Mouse (Mus musculus) bone marrow, adult 2 months (tissue): ENCODE data around the gene Tmem176a.
"Not testable (repeated sequence)": the region's sequence is repeated elsewhere in the genome, so short reads cannot be mapped to it uniquely, and the experiment has no call there.

Experiments
- CTCF ChIP-seq: fragments of 200-500 bp; IDR thresholded peaks from 2 replicates; pipeline ENCODE4 v1.5.1; 2011; ENCODE audit warnings: low read length, control low read depth; ENCODE audit not compliant: control insufficient read depth, insufficient read depth
- POLR2A ChIP-seq: fragments of 200-500 bp; IDR thresholded peaks from 2 replicates; pipeline ENCODE4 v1.6.1; 2011; ENCODE audit warnings: low read depth, mild to moderate bottlenecking, control low read depth, low read length, borderline replicate concordance; ENCODE audit not compliant: control insufficient read depth

DNA sequence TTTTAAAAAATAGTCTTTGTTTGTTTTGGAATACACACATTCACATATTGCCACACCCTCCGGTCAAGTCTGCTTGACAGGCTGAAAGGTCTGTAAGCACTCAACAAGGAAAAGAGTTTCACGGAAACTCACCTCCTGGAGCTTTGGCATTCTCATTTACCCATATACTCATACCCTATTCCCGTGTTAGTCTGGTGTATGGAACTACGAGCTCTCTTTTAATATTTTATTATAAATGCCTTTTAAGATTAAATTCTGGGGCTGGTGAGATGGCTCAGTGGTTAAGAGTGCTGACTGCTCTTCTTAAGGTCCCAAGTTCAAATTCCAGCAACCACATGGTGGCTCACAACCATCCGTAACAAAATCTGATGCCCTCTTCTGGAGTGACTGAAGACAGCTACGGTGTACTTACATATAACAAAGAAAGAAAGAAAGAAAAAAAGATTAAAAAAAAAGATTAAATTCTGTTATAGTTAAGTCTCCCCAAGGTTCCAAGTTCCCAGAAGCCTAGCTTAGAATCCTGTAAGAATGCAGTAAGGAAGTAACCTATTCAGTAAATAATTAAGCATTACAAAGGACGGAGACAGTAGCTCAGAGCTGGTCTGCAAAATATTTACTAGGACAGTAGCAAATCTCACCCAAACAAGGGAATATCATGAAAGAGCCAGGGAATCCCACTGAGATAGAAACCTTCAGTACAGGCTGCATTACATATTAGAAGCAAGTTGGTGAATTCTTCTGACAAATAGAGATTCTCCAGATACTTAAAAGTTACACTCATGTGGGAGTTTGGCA, 18.5 kb upstream of the Tmem176a start:
- TF ChIP-seq CTCF, POLR2A: not testable (repeated sequence)
